Mouse (Mus musculus): ENCODE measurements at regions not wholly inside any gene's neighbourhood (a gene's known extent, or its start where the extent isn't known, plus 50 kb on each side); places are given as distances from the start of the nearest gene placed in this dataset.

- CTCF ChIA-PET: no interaction called here
Observed at GRCm38 (mm10) chr9:115545178-115545577, 235.0 kb upstream of the Stt3b start.

- CTCF ChIA-PET: no interaction called here
Observed at GRCm38 (mm10) chr9:115545792-115546191, 235.6 kb upstream of the Stt3b start.

GRCm38 (mm10) chr9:115547625-115548325 is 237.6 kb upstream of the Stt3b start:
- CTCF ChIA-PET: no interaction called here

- CTCF ChIA-PET: no interaction called here
Observed at GRCm38 (mm10) chr9:115548722-115549349, 238.6 kb upstream of the Stt3b start.

- CTCF ChIA-PET: no interaction called here
Observed at GRCm38 (mm10) chr9:115551080-115551479, 240.9 kb upstream of the Stt3b start.

GRCm38 (mm10) chr9:115551501-115551900 is 241.3 kb upstream of the Stt3b start:
- CTCF ChIA-PET: no interaction called here

- CTCF ChIA-PET: no interaction called here
Observed at GRCm38 (mm10) chr9:115558131-115558530, 247.9 kb upstream of the Stt3b start.

- CTCF ChIA-PET: no interaction called here
Observed at GRCm38 (mm10) chr9:115559521-115559920, 249.3 kb upstream of the Stt3b start.

- CTCF ChIA-PET: interaction anchor here (0.5 kb wide), 1 partner anchor 81 kb away, joined by 3 read pairs; no protein-coding TSS in a partner anchor
Observed at GRCm38 (mm10) chr9:115561207-115561606, 251.0 kb upstream of the Stt3b start.

GRCm38 (mm10) chr9:115562783-115563182 is 252.6 kb upstream of the Stt3b start:
- CTCF ChIA-PET: no interaction called here

GRCm38 (mm10) chr9:115564366-115564765 is 254.1 kb upstream of the Stt3b start:
- CTCF ChIA-PET: no interaction called here

- CTCF ChIA-PET: no interaction called here
Observed at GRCm38 (mm10) chr9:115568693-115569334, 258.6 kb upstream of the Stt3b start.

- CTCF ChIA-PET: no interaction called here
Observed at GRCm38 (mm10) chr9:115570998-115571397, 260.8 kb upstream of the Stt3b start.

- CTCF ChIA-PET: no interaction called here
Observed at GRCm38 (mm10) chr9:115581116-115581515, 270.9 kb upstream of the Stt3b start.

GRCm38 (mm10) chr9:115583548-115583947 is 273.3 kb upstream of the Stt3b start:
- CTCF ChIA-PET: interaction anchor here (0.7 to 1.2 kb wide), 2 partner anchors 94 to 100 kb away, joined by 3 read pairs; no protein-coding TSS in a partner anchor

- CTCF ChIA-PET: no interaction called here
Observed at GRCm38 (mm10) chr9:115584874-115585273, 274.7 kb upstream of the Stt3b start.

GRCm38 (mm10) chr9:115592466-115592865 is 282.2 kb upstream of the Stt3b start:
- CTCF ChIA-PET: interaction anchor here (0.7 kb wide), 1 partner anchor 1194 kb away, joined by 6 read pairs; no protein-coding TSS in a partner anchor

- CTCF ChIA-PET: no interaction called here
Observed at GRCm38 (mm10) chr9:115600228-115600627, 290.0 kb upstream of the Stt3b start.

GRCm38 (mm10) chr9:115600826-115601225 is 290.6 kb upstream of the Stt3b start:
- CTCF ChIA-PET: no interaction called here

- CTCF ChIA-PET: no interaction called here
Observed at GRCm38 (mm10) chr9:115602772-115603171, 292.6 kb upstream of the Stt3b start.

- CTCF ChIA-PET: no interaction called here
Observed at GRCm38 (mm10) chr9:115604450-115604849, 294.2 kb upstream of the Stt3b start.

GRCm38 (mm10) chr9:115604968-115605682 is 294.9 kb upstream of the Stt3b start:
- CTCF ChIA-PET: no interaction called here

Measured in spleen, embryonic (tissue).